Mouse (Mus musculus) thymus, adult 18-20 months (tissue): ENCODE measurements around the gene Col25a1.

Experiments
- DNase-seq, 2 experiments: peaks; one replicate each; pipeline ENCODE4 v3.0.0; 2022; ENCODE audit warnings: mixed read lengths in 2 of 2

Gene Col25a1

GRCm38 (mm10) chr3:130252355-130252754 is 121.1 kb downstream of the Col25a1 start:
- no peak for DNase-seq

GRCm38 (mm10) chr3:130256059-130256458 is 124.8 kb downstream of the Col25a1 start:
- DNase-seq, result no peak

GRCm38 (mm10) chr3:130256610-130257009 is 125.3 kb downstream of the Col25a1 start:
- DNase-seq, result no peak

- no peak for DNase-seq
Measured at GRCm38 (mm10) chr3:130259670-130260069, 128.4 kb downstream of the Col25a1 start.

- no peak for DNase-seq
Measured at GRCm38 (mm10) chr3:130260316-130260715, 129.0 kb downstream of the Col25a1 start.

GRCm38 (mm10) chr3:130265104-130265503 is 133.8 kb downstream of the Col25a1 start:
- no peak for DNase-seq

GRCm38 (mm10) chr3:130270509-130270908 is 139.2 kb downstream of the Col25a1 start:
- no peak for DNase-seq

GRCm38 (mm10) chr3:130273949-130274348 is 142.6 kb downstream of the Col25a1 start:
- DNase-seq, result no peak

- DNase-seq, result no peak
Measured at GRCm38 (mm10) chr3:130278298-130279050, 147.2 kb downstream of the Col25a1 start.

- DNase-seq, result no peak
Measured at GRCm38 (mm10) chr3:130283011-130283760, 151.9 kb downstream of the Col25a1 start.

GRCm38 (mm10) chr3:130288102-130288501 is 156.8 kb downstream of the Col25a1 start:
- no peak for DNase-seq

- no peak for DNase-seq
Measured at GRCm38 (mm10) chr3:130288756-130289155, 157.5 kb downstream of the Col25a1 start.

GRCm38 (mm10) chr3:130289220-130289619 is 157.9 kb downstream of the Col25a1 start:
- no peak for DNase-seq

GRCm38 (mm10) chr3:130290175-130290574 is 158.9 kb downstream of the Col25a1 start:
- DNase-seq, result no peak

GRCm38 (mm10) chr3:130290672-130291071 is 159.4 kb downstream of the Col25a1 start:
- no peak for DNase-seq

GRCm38 (mm10) chr3:130291926-130292325 is 160.6 kb downstream of the Col25a1 start:
- no peak for DNase-seq

- DNase-seq, result no peak
Measured at GRCm38 (mm10) chr3:130300530-130300929, 169.2 kb downstream of the Col25a1 start.

- DNase-seq, result no peak
Measured at GRCm38 (mm10) chr3:130303597-130303996, 172.3 kb downstream of the Col25a1 start.

GRCm38 (mm10) chr3:130304827-130305226 is 173.5 kb downstream of the Col25a1 start:
- no peak for DNase-seq

GRCm38 (mm10) chr3:130305686-130306085 is 174.4 kb downstream of the Col25a1 start:
- no peak for DNase-seq

GRCm38 (mm10) chr3:130309277-130309676 is 178.0 kb downstream of the Col25a1 start:
- DNase-seq, result no peak

- DNase-seq, result no peak
Measured at GRCm38 (mm10) chr3:130310694-130311305, 179.5 kb downstream of the Col25a1 start.

GRCm38 (mm10) chr3:130313246-130313645 is 181.9 kb downstream of the Col25a1 start:
- no peak for DNase-seq
